Mouse (Mus musculus): ENCODE measurements around the gene Gm17604. TPM values are rescaled to one million over a fixed set of nuclear protein-coding genes. Genes with fewer than 3 reads are reported as not detected.

Gene Gm17604
- polyA plus RNA-seq (2012; rRNA removed) (not detected in 2 replicates), polyA plus RNA-seq (2014; fragmentation: Nextera tagmentation; extraction: Ambion mirVana) (not detected in 2 replicates)

- Histone ChIP-seq H3K27ac (replicated peaks; ENCODE audit: low read depth, low read length) (no peak within 1 kb of the TSS), H3K36me3 (ENCODE audit: control insufficient read depth, insufficient read depth, low read length) (no peaks in the 10 kb centered on the region), H3K4me2 (replicated peaks; ENCODE audit: low read depth, low read length, severe bottlenecking) (no peak within 1 kb of the TSS), H3K9ac (ENCODE audit: low read depth, low read length, severe bottlenecking) (no peak within 1 kb of the TSS), H3K4me3 (replicated peaks; ENCODE audit: low read length) (no peak within 1 kb of the TSS), H3K27me3 (ENCODE audit: control insufficient read depth, insufficient read depth, low read length) (no peaks in the 10 kb centered on the region), H3K9me3 (ENCODE audit: control insufficient read depth, low read length) (no peaks in the 10 kb centered on the region), H3K4me1 (ENCODE audit: control insufficient read depth, insufficient read depth, low read length) (no peaks in the 10 kb centered on the region)
- DNase-seq (ENCODE audit: low spot score): no peak
- no peak for ATAC-seq (ENCODE audit: low FRiP score, low read depth)
- TF ChIP-seq POLR2A (IDR thresholded peaks at IDR 0.05; ENCODE audit: borderline replicate concordance, extremely low read depth, insufficient read depth, insufficient read length): no peak
Measured at GRCm38 (mm10) chrX:165004779-165005324, at the start of gene Gm17604. Gm17604 (minus strand) TSS chrX:165004829.

GRCm38 (mm10) chrX:165049929-165050328, 45.3 kb upstream of the Gm17604 start:
- no peaks in the 10 kb centered on the region for H3K9me3 ChIP-seq (ENCODE audit: control insufficient read depth, low read length)
- no peak overlapping the region for H3K27ac ChIP-seq (replicated peaks; ENCODE audit: low read depth, low read length)
- H3K4me2 ChIP-seq (replicated peaks; ENCODE audit: low read depth, low read length, severe bottlenecking): no peak overlapping the region
- 88% methylated on average over 1 of the region's 1 CpGs for WGBS
- H3K36me3 ChIP-seq (ENCODE audit: control insufficient read depth, insufficient read depth, low read length): no peaks in the 10 kb centered on the region
- DNase-seq (ENCODE audit: low spot score) (no peak), ATAC-seq (ENCODE audit: low FRiP score, low read depth) (no peak)
- no peak overlapping the region for H3K9ac ChIP-seq (ENCODE audit: low read depth, low read length, severe bottlenecking)
- H3K4me3 ChIP-seq (replicated peaks; ENCODE audit: low read length): no peak overlapping the region
- no peaks in the 10 kb centered on the region for H3K27me3 ChIP-seq (ENCODE audit: control insufficient read depth, insufficient read depth, low read length)
- TF ChIP-seq POLR2A (IDR thresholded peaks at IDR 0.05; ENCODE audit: borderline replicate concordance, extremely low read depth, insufficient read depth, insufficient read length): no peak
- H3K4me1 ChIP-seq (ENCODE audit: control insufficient read depth, insufficient read depth, low read length): no peaks in the 10 kb centered on the region

- H3K4me2 ChIP-seq (replicated peaks; ENCODE audit: low read depth, low read length, severe bottlenecking): no peak overlapping the region
- H3K4me3 ChIP-seq (replicated peaks; ENCODE audit: low read length): no peak overlapping the region
- DNase-seq (ENCODE audit: low spot score) (no peak), ATAC-seq (ENCODE audit: low FRiP score, low read depth) (no peak)
- no peaks in the 10 kb centered on the region for H3K4me1 ChIP-seq (ENCODE audit: control insufficient read depth, insufficient read depth, low read length)
- no peaks in the 10 kb centered on the region for H3K36me3 ChIP-seq (ENCODE audit: control insufficient read depth, insufficient read depth, low read length)
- no peak overlapping the region for H3K27ac ChIP-seq (replicated peaks; ENCODE audit: low read depth, low read length)
- H3K9ac ChIP-seq (ENCODE audit: low read depth, low read length, severe bottlenecking): no peak overlapping the region
- no peaks in the 10 kb centered on the region for H3K9me3 ChIP-seq (ENCODE audit: control insufficient read depth, low read length)
- no peaks in the 10 kb centered on the region for H3K27me3 ChIP-seq (ENCODE audit: control insufficient read depth, insufficient read depth, low read length)
- 34% methylated on average over 4 of the region's 4 CpGs for WGBS
- TF ChIP-seq POLR2A (IDR thresholded peaks at IDR 0.05; ENCODE audit: borderline replicate concordance, extremely low read depth, insufficient read depth, insufficient read length): no peak
Measured at GRCm38 (mm10) chrX:165003141-165003540, 1.5 kb downstream of the Gm17604 start.

GRCm38 (mm10) chrX:164980193-164980775, 24.3 kb downstream of the Gm17604 start, which contains the start of the genes Mospd2 and Fancb:
Mospd2 (minus strand) TSS chrX:164980375.
Fancb (plus strand) TSS chrX:164980592.
- WGBS: 17% methylated on average over 26 of the region's 26 CpGs
- Histone ChIP-seq H3K27ac (replicated peaks; ENCODE audit: low read depth, low read length) (no peak within 1 kb of the TSS; the same call in 1 of the 2 replicates), H3K9me3 (ENCODE audit: control insufficient read depth, low read length) (no peaks in the 10 kb centered on the region), H3K9ac (ENCODE audit: low read depth, low read length, severe bottlenecking) (peak within 1 kb of the TSS; percentile 49), H3K4me1 (ENCODE audit: control insufficient read depth, insufficient read depth, low read length) (peaks cover 4% of the 10 kb centered on the region; the same call in 1 of the 2 replicates), H3K27me3 (ENCODE audit: control insufficient read depth, insufficient read depth, low read length) (no peaks in the 10 kb centered on the region), H3K4me2 (replicated peaks; ENCODE audit: low read depth, low read length, severe bottlenecking) (peak within 1 kb of the TSS; percentile 51), H3K36me3 (ENCODE audit: control insufficient read depth, insufficient read depth, low read length) (no peaks in the 10 kb centered on the region), H3K4me3 (replicated peaks; ENCODE audit: low read length) (peak within 1 kb of the TSS; percentile 51)
- DNase-seq (ENCODE audit: low spot score) (peak; percentile 89), ATAC-seq (ENCODE audit: low FRiP score, low read depth) (peak; percentile 100)
- 0 out of 2 replicates have a peak, but pooled peaks have one; percentile 30 for TF ChIP-seq POLR2A (IDR thresholded peaks at IDR 0.05; ENCODE audit: borderline replicate concordance, extremely low read depth, insufficient read depth, insufficient read length)

GRCm38 (mm10) chrX:164978866-164979265, 25.8 kb downstream of the Gm17604 start:
- Histone ChIP-seq H3K27ac (replicated peaks; ENCODE audit: low read depth, low read length) (no peak overlapping the region), H3K4me2 (replicated peaks; ENCODE audit: low read depth, low read length, severe bottlenecking) (peak overlapping the region; percentile 51), H3K4me3 (replicated peaks; ENCODE audit: low read length) (no peak overlapping the region), H3K27me3 (ENCODE audit: control insufficient read depth, insufficient read depth, low read length) (no peaks in the 10 kb centered on the region), H3K4me1 (ENCODE audit: control insufficient read depth, insufficient read depth, low read length) (peaks cover 4% of the 10 kb centered on the region; the same call in 1 of the 2 replicates), H3K36me3 (ENCODE audit: control insufficient read depth, insufficient read depth, low read length) (no peaks in the 10 kb centered on the region), H3K9ac (ENCODE audit: low read depth, low read length, severe bottlenecking) (no peak overlapping the region), H3K9me3 (ENCODE audit: control insufficient read depth, low read length) (no peaks in the 10 kb centered on the region)
- no peak for ATAC-seq (ENCODE audit: low FRiP score, low read depth)
- DNase-seq (ENCODE audit: low spot score): no peak
- WGBS: 91% methylated on average over 2 of the region's 2 CpGs
- no peak for TF ChIP-seq POLR2A (IDR thresholded peaks at IDR 0.05; ENCODE audit: borderline replicate concordance, extremely low read depth, insufficient read depth, insufficient read length)

Measured in limb, embryonic 14.5 days (tissue).